Mouse (Mus musculus): ENCODE data around the gene Phactr3. TPM values are rescaled to one million over a fixed set of nuclear protein-coding genes. Genes with fewer than 3 reads are reported as not detected.

Gene Phactr3
- polyA plus RNA-seq, 2 experiments = 0.02 to 0.13 TPM

- Histone ChIP-seq H3K36me3 (replicated peaks; ENCODE audit: control insufficient read depth, insufficient read depth, low read depth) (no peaks in the 10 kb centered on the region), H3K9me3 (ENCODE audit: control insufficient read depth, low read length) (no peaks in the 10 kb centered on the region), H3K27ac (no peak overlapping the region), H3K27me3 (ENCODE audit: control insufficient read depth, insufficient read depth, low read length) (no peaks in the 10 kb centered on the region), H3K4me3 (ENCODE audit: insufficient read depth in 1 of 2, low read depth in 2 of 2, low read length in 2 of 2) (no peak overlapping the region), H3K9ac (replicated peaks) (no peak overlapping the region), H3K4me2 (ENCODE audit: low read depth) (no peak overlapping the region), H3K4me1 (replicated peaks; ENCODE audit: control insufficient read depth in 2 of 2, insufficient read depth in 2 of 2, low read length in 1 of 2) (no peaks in the 10 kb centered on the region)
- no peak for DNase-seq (ENCODE audit: low read depth in 3 of 3, low spot score in 3 of 3)
- 35% methylated on average over 4 of the region's 4 CpGs for WGBS (ENCODE audit: insufficient replicate concordance)
- no peak for TF ChIP-seq CTCF (IDR thresholded peaks at IDR 0.05; ENCODE audit: low read depth)
- TF ChIP-seq EP300 (IDR thresholded peaks at IDR 0.05; ENCODE audit: low read depth) = no peak
- ATAC-seq (ENCODE audit: insufficient read depth) = no peak
Measured at GRCm38 (mm10) chr2:178154576-178154975, 35.8 kb downstream of the Phactr3 start.

GRCm38 (mm10) chr2:178155176-178155916, 36.6 kb downstream of the Phactr3 start:
- ATAC-seq (ENCODE audit: insufficient read depth) (no peak), DNase-seq (ENCODE audit: low read depth in 3 of 3, low spot score in 3 of 3) (no peak)
- Histone ChIP-seq H3K27me3 (ENCODE audit: control insufficient read depth, insufficient read depth, low read length) (no peaks in the 10 kb centered on the region), H3K4me1 (replicated peaks; ENCODE audit: control insufficient read depth in 2 of 2, insufficient read depth in 2 of 2, low read length in 1 of 2) (no peaks in the 10 kb centered on the region), H3K9me3 (ENCODE audit: control insufficient read depth, low read length) (no peaks in the 10 kb centered on the region), H3K4me2 (ENCODE audit: low read depth) (no peak overlapping the region), H3K36me3 (replicated peaks; ENCODE audit: control insufficient read depth, insufficient read depth, low read depth) (no peaks in the 10 kb centered on the region), H3K4me3 (ENCODE audit: insufficient read depth in 1 of 2, low read depth in 2 of 2, low read length in 2 of 2) (no peak overlapping the region), H3K9ac (replicated peaks) (no peak overlapping the region), H3K27ac (no peak overlapping the region)
- TF ChIP-seq CTCF (IDR thresholded peaks at IDR 0.05; ENCODE audit: low read depth) (no peak), EP300 (IDR thresholded peaks at IDR 0.05; ENCODE audit: low read depth) (no peak)
- 57% methylated on average over 8 of the region's 8 CpGs for WGBS (ENCODE audit: insufficient replicate concordance)

- Histone ChIP-seq H3K4me2 (ENCODE audit: low read depth) (no peak overlapping the region), H3K4me1 (replicated peaks; ENCODE audit: control insufficient read depth in 2 of 2, insufficient read depth in 2 of 2, low read length in 1 of 2) (no peaks in the 10 kb centered on the region), H3K36me3 (replicated peaks; ENCODE audit: control insufficient read depth, insufficient read depth, low read depth) (no peaks in the 10 kb centered on the region), H3K9ac (replicated peaks) (no peak overlapping the region), H3K9me3 (ENCODE audit: control insufficient read depth, low read length) (no peaks in the 10 kb centered on the region), H3K27ac (no peak overlapping the region), H3K27me3 (ENCODE audit: control insufficient read depth, insufficient read depth, low read length) (no peaks in the 10 kb centered on the region), H3K4me3 (ENCODE audit: insufficient read depth in 1 of 2, low read depth in 2 of 2, low read length in 2 of 2) (no peak overlapping the region)
- no peak for ATAC-seq (ENCODE audit: insufficient read depth)
- 62% methylated on average over 1 of the region's 1 CpGs for WGBS (ENCODE audit: insufficient replicate concordance)
- DNase-seq (ENCODE audit: low read depth in 3 of 3, low spot score in 3 of 3) = no peak
- no peak for TF ChIP-seq CTCF (IDR thresholded peaks at IDR 0.05; ENCODE audit: low read depth)
- no peak for TF ChIP-seq EP300 (IDR thresholded peaks at IDR 0.05; ENCODE audit: low read depth)
Measured at GRCm38 (mm10) chr2:178155917-178156282, 37.1 kb downstream of the Phactr3 start.

- Histone ChIP-seq H3K27me3 (ENCODE audit: control insufficient read depth, insufficient read depth, low read length) (no peaks in the 10 kb centered on the region), H3K36me3 (replicated peaks; ENCODE audit: control insufficient read depth, insufficient read depth, low read depth) (no peaks in the 10 kb centered on the region), H3K4me2 (ENCODE audit: low read depth) (no peak overlapping the region), H3K4me3 (ENCODE audit: insufficient read depth in 1 of 2, low read depth in 2 of 2, low read length in 2 of 2) (no peak overlapping the region), H3K9ac (replicated peaks) (no peak overlapping the region), H3K4me1 (replicated peaks; ENCODE audit: control insufficient read depth in 2 of 2, insufficient read depth in 2 of 2, low read length in 1 of 2) (no peaks in the 10 kb centered on the region), H3K27ac (no peak overlapping the region), H3K9me3 (ENCODE audit: control insufficient read depth, low read length) (no peaks in the 10 kb centered on the region)
- no peak for ATAC-seq (ENCODE audit: insufficient read depth)
- no peak for DNase-seq (ENCODE audit: low read depth in 3 of 3, low spot score in 3 of 3)
- TF ChIP-seq CTCF (IDR thresholded peaks at IDR 0.05; ENCODE audit: low read depth) (no peak), EP300 (IDR thresholded peaks at IDR 0.05; ENCODE audit: low read depth) (no peak)
- WGBS (ENCODE audit: insufficient replicate concordance) = 72% methylated on average over 12 of the region's 12 CpGs
Measured at GRCm38 (mm10) chr2:178158936-178159335, 40.2 kb downstream of the Phactr3 start.

- H3K36me3 ChIP-seq (replicated peaks; ENCODE audit: control insufficient read depth, insufficient read depth, low read depth) = no peaks in the 10 kb centered on the region
- ATAC-seq (ENCODE audit: insufficient read depth) = no peak
- WGBS (ENCODE audit: insufficient replicate concordance) = 56% methylated on average over 1 of the region's 1 CpGs
Measured at GRCm38 (mm10) chr2:178163981-178164380, 45.2 kb downstream of the Phactr3 start.

More at GRCm38 (mm10) chr2:178163981-178164380, 45.2 kb downstream of the Phactr3 start:
- Histone ChIP-seq H3K27ac (no peak overlapping the region), H3K27me3 (ENCODE audit: control insufficient read depth, insufficient read depth, low read length) (no peaks in the 10 kb centered on the region), H3K4me3 (ENCODE audit: insufficient read depth in 1 of 2, low read depth in 2 of 2, low read length in 2 of 2) (no peak overlapping the region), H3K4me1 (replicated peaks; ENCODE audit: control insufficient read depth in 2 of 2, insufficient read depth in 2 of 2, low read length in 1 of 2) (no peaks in the 10 kb centered on the region), H3K4me2 (ENCODE audit: low read depth) (no peak overlapping the region), H3K9ac (replicated peaks) (no peak overlapping the region), H3K9me3 (ENCODE audit: control insufficient read depth, low read length) (no peaks in the 10 kb centered on the region)
- no peak for DNase-seq (ENCODE audit: low read depth in 3 of 3, low spot score in 3 of 3)
- no peak for TF ChIP-seq CTCF (IDR thresholded peaks at IDR 0.05; ENCODE audit: low read depth)
- TF ChIP-seq EP300 (IDR thresholded peaks at IDR 0.05; ENCODE audit: low read depth) = no peak

Data from liver, embryonic 14.5 days (tissue).